Mouse (Mus musculus) induced T-regulatory cell, adult 2 months (primary cell): Measurements from ENCODE around the gene Pgc.

Source experiments
- DNase-seq: peaks from one replicate; pipeline ENCODE4 v3.0.0-alpha.2; 2012; ENCODE audit warnings: low read depth

The Pgc gene

GRCm38 (mm10) chr17:47750101-47750500, 23.5 kb downstream of the Pgc start:
- DNase-seq = no peak

- DNase-seq = no peak
Measured at GRCm38 (mm10) chr17:47751811-47752210, 25.2 kb downstream of the Pgc start.

DNA sequence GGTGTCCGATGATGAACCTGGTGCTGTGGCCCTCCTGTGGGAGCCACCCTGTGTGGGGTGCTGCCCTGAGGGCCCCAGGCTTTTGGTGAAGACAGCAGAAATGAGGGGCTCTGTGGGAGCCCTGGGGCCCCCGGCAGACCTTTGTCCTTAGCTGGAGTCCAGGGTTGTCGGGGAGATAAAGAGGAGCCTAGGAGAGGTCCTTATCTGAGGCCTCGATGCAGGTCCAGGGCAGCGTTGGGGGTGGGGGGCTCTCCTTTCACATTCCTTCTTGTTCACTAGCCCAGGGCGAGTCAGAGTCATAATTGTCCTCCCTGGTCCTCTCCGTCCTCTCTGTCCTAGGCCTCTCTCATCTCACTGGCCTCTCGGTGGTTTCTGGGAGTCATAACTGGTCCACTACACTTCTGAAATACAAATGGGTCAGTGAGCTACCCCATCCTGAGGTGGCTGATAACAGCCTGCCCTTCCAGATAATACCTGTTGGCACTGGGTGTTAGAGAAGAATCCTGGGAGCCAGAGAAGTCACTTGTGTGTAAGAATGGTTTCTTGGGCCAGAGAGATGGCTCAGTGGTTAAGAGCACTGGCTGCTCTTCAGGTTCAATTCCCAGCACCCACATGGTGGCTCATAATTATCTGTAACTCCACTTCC, 26.6 kb downstream of the Pgc start:
- no peak for DNase-seq

DNA sequence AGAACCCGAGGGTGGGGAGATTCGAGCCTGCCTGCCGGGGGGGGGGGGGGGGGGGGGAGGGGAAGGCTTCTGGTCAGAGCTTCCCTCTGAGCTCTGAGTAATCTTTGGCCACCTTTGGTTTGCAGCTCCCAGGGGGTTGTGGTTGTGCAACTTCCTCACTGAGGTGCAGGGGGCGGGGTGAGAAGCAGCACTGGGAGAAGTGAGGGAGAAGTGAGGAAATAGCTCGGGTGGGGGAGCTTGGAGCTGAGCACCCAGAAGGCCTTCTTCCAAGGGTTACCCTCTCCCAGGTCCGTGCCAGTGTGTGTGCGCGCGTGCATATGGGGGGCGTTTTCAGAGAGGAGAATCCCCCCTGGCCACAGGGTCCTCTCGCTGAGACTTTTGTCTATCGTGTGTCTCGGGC, 27.6 kb downstream of the Pgc start:
- no peak for DNase-seq

DNA sequence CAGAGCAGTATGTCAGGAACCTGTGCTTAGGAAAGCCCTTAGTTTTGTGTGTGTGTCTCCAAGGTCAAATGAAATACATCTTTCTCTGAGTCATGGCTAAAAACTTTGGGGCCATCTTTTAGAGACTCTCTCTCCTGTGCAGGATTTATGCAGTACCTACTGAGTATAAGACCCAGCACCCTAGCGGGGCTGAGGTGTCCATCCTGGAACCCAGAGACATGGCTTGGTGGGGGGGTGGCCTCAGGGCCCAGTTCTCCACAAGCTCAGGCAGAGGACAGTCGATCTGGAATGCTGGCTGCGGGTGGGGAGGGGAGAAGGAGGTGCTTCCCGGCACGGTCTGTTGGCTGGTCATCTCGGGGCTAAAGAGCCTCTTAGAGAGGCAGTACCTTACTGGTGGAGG, 29.7 kb downstream of the Pgc start:
- DNase-seq = no peak

- no peak for DNase-seq
Measured at GRCm38 (mm10) chr17:47757056-47757610, 30.5 kb downstream of the Pgc start.

- no peak for DNase-seq
Measured at GRCm38 (mm10) chr17:47759702-47760410, 33.2 kb downstream of the Pgc start.

DNA sequence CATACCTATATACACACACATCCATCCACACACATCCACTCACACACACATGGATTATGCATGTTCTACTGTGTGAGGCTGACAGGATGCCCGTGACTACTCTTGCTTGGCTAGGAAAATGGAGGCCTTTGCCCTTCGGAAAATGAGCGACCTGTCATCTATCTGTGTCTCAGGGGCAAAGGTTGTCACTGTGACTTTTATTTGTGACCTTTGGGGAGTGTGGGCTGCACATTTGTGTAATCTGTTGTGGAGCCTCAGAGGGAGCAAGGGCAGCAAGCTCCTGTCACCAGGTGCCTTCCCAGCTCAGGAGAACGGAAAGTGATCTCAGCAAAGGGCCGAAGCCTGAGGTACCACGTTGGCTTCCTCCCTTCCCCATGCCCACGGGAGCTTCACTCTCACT, 35.4 kb downstream of the Pgc start:
- DNase-seq = no peak

- no peak for DNase-seq
Measured at GRCm38 (mm10) chr17:47762518-47763340, 36.1 kb downstream of the Pgc start.

DNA sequence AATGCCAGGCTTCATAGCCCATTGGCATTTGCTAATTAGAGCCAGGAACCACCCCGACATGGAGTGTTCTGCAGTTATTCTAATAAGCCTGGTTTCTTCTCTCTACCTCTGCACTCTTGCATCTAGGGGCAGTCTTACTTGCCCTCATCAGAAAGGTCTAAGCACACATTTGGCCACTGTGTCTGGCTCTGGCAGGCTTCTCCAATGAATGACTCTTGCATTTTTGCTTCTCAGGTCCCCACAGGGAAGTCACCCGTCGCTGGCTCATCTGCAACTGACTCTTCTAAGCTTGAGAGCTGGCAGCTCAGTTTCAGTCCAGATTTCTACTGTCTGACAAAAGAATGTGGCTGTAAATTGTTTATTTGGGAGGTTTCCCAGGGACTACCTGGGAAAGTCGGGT, 39.3 kb downstream of the Pgc start:
- no peak for DNase-seq

DNA sequence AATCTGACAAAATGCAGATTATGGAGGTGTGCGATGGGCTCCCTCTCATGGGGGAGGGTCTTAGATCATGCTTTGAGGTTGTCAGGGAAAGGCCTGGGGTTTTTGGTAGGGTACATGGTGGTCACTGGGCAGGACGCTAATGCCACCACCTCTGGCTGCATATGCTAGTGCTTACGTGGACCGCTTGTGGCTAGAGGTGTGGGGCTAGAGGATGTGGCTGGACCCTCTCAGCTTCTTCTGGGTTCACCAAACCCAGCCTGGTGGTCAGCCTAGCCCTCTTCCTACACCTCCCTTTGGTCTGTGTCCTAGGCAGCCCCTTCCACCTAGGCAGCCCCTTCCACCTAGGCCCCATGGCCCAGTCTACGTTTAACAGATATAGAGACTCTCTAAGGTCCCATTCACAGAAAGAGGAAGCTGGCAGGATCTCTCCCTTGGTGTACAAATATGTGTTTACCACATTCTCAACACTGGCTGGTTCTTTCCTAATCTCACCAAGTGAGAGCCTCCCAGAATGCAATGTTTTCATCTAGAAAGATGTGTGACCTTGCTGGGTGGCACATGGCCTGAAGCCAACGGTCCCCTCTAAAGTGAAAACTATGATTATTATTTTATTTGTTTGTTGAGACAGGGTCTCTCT, 39.9 kb downstream of the Pgc start:
- DNase-seq = no peak

DNA sequence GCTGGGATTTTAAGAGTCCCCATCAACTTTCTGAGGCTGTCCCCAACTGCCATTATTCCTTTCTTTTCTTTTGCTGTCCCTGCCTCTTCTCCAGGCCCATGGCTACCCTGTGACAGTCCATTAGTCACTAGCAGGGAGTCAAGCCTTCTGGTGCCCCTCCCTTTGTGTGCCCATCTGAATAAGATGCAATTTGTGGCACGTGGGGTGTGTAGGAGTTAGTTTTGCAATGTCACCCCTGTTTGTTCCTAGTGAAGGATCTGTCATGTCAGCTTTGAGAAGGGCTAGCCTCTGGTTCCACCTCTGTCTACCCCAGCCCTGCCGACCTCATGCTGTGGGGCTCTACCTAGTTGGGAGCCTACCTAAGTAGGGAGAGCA, 40.4 kb downstream of the Pgc start:
- no peak for DNase-seq

DNA sequence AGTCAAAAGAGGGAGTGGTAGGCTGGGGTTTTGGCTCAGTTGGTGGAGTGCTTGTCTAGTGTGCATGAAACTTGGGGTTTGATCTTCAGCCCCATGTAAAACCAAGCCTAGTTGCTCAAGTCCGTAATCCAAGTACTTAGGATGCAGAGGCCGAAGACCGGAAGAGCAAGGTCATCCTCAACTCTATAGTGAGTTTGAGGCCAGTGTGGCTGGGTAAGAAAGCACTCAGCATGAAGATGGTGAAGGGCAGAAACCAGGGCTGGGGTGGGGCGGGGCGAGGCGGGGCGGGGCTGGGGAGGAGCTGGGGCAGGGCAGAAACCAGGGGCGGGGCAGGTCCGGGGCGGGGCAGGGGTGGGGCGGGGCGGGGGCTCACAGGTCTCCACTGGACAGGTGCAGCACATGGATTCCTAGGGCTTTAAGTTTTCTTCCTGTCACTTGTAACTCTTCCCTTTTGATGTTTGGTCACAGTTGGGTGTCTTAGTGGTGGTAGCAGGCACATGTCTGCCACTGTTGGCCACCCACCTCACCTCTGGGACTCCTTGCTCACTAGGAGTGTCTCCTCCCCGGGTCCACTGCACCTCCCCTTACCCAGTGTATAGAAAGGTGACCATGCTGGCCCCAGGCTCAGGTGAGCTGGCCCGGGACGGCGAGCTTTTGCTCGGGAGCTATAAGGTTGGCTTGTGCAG, 41.0 kb downstream of the Pgc start:
- DNase-seq = peak; percentile 18

DNA sequence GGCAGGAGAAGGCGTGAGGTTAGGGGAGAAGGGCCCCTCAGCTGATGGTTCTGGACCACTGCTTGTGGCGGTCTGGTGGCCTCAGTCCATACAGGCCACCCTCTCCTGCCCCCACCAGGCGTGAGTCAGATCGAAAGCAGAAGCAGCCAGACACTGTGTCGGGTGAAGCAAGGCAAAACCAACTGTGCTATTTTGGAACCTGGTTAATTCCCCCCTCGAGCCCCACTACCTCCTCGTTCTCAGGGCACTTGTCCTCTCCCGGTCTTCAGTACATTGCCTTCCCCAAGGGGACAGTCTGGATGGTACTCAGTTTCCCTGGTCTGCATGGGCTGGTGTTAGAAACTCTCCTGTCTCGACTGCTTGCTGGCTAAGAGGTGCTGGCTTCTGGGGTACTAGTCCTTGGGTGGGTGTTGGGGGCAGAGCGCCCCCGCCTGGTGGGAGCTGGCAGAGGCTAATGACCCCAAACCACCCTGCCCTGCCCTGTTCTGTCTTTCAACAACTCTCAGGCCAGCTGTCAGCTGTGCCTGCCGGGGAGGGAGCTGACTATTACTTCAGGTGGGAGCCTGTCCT, 42.1 kb downstream of the Pgc start:
- DNase-seq = peak; percentile 62

DNA sequence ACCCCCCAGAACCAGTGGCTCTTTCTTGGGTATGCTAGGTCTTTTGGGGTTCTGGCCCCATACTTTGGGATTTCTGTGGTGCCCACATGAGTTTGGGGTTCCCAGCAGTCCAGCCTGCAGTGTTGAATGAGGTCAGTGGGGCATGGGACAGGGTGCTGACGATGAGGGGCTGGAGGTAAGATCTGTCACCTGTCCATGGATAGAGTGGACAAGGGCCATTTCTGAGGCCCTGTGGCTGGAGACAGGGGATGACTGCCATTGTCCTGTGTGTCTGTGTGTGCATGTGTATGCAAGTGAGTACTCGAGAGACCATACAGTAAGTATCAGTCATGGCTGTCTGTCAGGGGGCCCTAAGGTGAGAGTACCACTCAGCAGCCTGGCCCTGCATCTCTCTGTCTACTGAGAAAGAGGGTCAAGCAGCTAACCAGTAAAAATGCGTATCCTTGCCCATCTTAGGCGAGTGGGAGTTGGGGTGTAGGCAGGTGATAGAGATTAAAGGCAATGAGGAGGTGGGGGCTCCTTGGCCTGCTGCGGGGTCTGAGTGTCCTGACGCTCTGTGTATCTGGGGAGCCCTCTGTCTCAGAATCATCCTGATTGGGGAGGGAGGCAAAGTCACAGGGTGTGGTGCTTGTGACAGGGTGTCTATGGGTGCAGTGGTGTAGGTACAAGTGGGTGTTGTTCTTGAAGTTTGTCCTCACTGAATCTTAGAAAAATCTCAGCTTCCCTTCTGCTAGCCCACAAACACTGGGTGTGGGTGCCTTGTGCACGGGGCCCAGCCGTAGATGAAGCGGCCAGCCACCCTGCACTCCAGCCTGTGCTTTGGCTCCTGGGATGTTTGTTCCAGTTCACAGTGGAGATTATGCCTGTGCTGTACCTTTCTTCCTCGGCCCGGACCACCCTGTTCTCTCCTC, 43.0 kb downstream of the Pgc start:
- DNase-seq = no peak

DNA sequence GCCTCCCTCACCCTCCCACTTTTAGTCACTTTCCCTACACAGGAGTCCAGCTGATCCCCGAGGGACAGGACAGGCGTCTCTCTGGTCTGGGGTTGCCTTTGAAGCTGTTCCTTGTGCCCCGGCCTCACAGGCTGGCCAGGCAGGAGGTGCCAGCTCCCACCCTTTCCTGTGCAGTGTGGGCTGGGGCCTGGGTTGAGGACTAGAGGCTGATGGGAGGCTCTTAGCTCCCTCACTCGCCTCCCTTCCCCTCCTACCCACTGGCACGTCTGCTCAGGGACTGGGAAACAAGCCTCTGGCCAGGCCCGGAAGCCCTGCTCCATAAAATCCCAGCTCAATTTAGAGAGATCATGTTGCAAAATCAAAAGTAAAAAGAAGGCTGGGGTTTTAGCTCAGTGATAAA, 47.0 kb downstream of the Pgc start:
- DNase-seq = no peak

DNA sequence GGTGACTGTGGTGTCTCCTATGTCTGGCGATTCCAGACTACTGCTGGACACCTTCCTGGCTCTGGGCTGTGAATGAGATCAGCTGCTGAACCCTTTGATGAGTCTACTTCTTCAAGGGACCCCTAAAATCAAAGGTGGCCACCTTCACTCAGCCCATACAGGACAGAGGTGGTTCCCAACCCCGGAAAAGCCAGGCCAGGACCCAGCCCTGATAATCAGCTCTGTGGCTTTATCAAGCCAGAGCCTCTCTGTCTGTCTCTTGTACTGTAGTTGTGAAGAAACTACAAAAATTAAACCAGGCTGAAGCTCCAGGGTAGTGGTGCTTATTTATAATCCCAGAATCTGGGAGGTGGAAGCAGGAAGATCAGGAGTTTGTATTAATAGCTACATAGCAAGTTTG, 50.5 kb downstream of the Pgc start:
- DNase-seq = no peak

GRCm38 (mm10) chr17:47780470-47780869, 53.8 kb downstream of the Pgc start:
- no peak for DNase-seq

- no peak for DNase-seq
Measured at GRCm38 (mm10) chr17:47782486-47782885, 55.8 kb downstream of the Pgc start.
